Mouse (Mus musculus): ENCODE results near the gene Stxbp5. TPM values are rescaled to one million over a fixed set of nuclear protein-coding genes. Genes with fewer than 3 reads are reported as not detected.
"Not testable (repeated sequence)": the region's sequence is repeated elsewhere in the genome, so short reads cannot be mapped to it uniquely, and the experiment has no call there.

Stxbp5 gene
- total RNA-seq (2015) = 63.4 and 71.4 TPM in 2 replicates
- 39.4 and 44.3 TPM in 2 replicates for total RNA-seq (2017)

GRCm38 (mm10) chr10:9901071-9901696 lies at the start of gene Stxbp5:
Gene Stxbp5, minus strand, starts transcription at chr10:9901079.
- ATAC-seq (replicated peaks; ENCODE audit: poor library complexity) = peak; percentile 42

DNA sequence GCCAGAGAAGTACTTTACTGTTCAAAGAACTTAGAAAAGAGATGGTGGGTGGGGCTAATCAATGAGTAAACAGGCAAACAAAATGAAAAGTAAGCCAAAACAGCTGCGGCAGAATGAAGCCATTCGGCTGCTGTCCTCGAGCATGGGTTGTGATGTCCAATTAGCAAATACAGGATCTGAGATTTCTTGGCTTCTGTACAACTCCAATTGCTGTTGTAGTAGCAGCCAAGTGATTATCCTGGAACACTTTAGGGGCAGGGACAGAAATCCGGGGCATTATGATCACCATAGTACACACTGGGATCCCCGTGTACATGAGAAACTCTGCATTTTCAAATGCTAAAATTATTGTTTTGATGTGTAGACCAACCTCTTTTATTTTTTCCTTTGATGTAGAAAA lies 11.5 kb upstream of the Stxbp5 start:
- ATAC-seq (replicated peaks; ENCODE audit: poor library complexity) = no peak

DNA sequence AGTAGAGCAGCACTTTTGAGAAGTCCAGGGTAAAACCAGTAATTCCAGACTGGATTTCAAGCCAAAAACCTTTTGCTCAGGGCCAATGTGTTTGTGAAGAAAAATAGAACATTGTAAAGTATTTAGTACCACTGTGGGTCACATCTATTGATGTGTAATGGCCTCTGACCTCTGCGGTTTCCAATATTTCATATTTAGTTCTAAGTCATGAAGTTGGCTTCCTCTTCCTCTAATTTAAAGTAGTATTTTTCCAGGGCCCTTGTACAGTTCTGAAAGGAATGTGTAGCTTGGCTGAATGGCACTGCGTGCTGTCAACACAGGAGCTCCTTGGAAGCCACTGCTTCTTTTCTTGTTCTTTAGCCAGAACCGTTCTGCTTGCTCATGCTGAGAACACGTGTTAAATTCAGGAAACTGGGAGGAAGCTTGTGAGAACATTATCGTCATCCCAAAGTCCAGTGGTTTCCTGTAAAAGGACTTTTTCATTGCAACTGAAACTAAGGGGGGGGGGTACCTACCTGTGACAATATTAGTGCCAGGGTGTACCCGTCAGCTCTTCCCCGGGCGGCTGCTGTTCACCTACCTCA lies 7.1 kb upstream of the Stxbp5 start:
- ATAC-seq (replicated peaks; ENCODE audit: poor library complexity) = peak; percentile 72

GRCm38 (mm10) chr10:9907519-9907918 lies 6.6 kb upstream of the Stxbp5 start:
- ATAC-seq (replicated peaks; ENCODE audit: poor library complexity) = peak; percentile 84

- ATAC-seq (replicated peaks; ENCODE audit: poor library complexity) = no peak
Measured at GRCm38 (mm10) chr10:9906185-9906584, 5.3 kb upstream of the Stxbp5 start.

GRCm38 (mm10) chr10:9901697-9902239 lies 889 bp upstream of the Stxbp5 start:
- peak; percentile 86 for ATAC-seq (replicated peaks; ENCODE audit: poor library complexity)

DNA sequence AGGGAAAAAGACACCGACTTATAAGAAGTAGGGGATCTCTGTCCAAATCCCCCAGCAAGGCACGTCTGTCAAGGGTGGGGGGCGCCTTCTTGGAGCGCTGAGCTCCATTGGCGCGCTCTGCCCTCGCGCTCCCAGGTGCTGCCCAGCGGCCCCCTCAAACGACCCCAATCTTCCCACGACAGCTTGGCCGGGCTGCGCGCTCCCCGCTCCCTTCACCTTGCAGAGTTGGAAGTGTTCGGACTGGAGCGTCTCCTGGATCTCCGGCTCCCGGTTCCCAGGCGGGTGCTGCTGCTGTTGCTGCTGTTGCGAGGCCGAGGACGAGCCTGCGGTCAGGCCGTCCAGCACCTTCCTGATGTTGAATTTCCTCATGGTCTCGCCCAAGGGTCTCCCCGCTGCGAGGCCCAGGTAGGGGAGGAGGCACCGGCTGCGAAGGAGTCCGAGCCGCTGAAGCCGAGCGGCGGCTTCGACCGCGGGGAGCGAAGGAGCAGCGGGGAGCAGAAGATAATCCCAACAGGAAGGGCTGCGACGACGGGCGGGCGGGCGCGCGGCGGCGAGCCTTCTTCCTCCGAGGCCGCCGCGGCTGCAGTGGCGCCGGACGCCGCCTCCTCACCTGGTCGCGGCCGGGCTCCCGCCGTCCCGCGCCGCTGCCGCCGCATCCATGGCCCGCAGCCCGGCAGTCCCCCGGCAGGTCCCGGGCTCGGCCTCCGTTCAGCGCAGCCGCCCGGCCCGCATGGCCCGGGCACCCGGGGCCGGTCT lies 386 bp downstream of the Stxbp5 start:
- ATAC-seq (replicated peaks; ENCODE audit: poor library complexity) = peak; percentile 24

- 0 out of 2 replicates have a peak, but pooled peaks have one; percentile 3 for ATAC-seq (replicated peaks; ENCODE audit: poor library complexity)
Measured at GRCm38 (mm10) chr10:9899816-9900215, 1.1 kb downstream of the Stxbp5 start.

GRCm38 (mm10) chr10:9899086-9899485 lies 1.8 kb downstream of the Stxbp5 start:
- no peak for ATAC-seq (replicated peaks; ENCODE audit: poor library complexity)

DNA sequence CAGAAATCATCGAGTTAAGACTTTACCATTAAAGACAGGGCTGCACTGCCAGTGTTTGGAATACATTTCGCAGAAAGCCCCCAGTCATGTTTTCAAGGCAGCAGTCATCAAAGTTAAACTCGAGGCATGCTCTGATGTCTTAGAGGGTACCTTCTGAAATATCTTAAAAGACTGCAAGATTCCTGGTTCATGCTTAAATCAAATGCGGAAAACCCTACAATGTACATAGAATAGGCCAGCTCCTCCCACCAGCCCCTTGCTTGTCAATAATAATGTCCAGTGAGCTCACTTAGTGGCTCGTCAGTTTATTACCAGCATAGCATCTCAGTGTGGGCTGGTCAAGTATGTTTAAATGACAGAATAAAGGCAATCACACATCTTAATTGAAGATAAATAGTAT lies 3.0 kb downstream of the Stxbp5 start:
- no peak for ATAC-seq (replicated peaks; ENCODE audit: poor library complexity)

DNA sequence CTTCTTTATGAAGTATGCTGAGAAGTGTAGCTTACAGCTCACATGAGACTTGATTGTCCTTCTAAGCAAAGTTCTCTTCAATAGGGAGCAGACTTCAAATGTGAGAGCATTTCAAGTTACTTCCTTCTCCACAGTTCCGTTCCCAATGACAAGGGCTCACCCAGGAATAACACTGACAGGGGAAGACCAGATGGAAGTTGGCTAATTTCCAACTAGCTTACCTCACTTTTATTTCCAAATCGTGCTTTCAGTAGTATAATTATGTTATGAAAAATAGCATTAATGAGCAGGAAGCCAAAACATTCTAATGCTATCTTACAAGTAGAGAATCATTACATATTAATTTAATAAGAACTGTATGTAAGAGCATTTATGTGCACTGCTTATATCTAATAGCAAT lies 7.3 kb downstream of the Stxbp5 start:
- ATAC-seq (replicated peaks; ENCODE audit: poor library complexity) = no peak

GRCm38 (mm10) chr10:9889651-9890050 lies 11.2 kb downstream of the Stxbp5 start:
- peak; percentile 74 for ATAC-seq (replicated peaks; ENCODE audit: poor library complexity)

- no peak for ATAC-seq (replicated peaks; ENCODE audit: poor library complexity)
Measured at GRCm38 (mm10) chr10:9888655-9889054, 12.2 kb downstream of the Stxbp5 start.

DNA sequence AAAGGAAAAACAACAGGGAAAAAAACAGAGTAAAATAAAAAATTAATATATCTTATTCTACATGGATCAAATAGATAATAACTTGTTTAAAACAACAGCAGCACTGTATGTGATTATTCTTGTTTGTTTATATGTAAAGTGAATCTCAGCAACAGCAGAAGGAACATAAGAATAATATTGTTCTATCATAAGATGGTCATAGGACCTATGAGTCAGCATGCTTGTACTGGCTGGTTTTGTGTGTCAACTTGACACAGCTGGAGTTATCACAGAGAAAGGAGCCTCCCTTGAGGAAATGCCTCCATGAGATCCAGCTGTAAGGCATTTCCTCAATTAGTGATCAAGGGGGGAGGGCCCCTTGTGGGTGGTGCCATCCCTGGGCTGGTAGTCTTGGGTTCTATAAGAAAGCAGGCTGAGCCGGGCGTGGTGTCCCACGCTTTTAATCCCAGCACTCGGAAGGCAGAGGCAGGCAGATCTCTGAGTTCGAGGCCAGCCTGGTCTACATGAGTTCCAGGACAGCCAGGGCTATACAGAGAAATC lies 19.0 kb downstream of the Stxbp5 start:
- not testable (repeated sequence) for ATAC-seq (replicated peaks; ENCODE audit: poor library complexity)

DNA sequence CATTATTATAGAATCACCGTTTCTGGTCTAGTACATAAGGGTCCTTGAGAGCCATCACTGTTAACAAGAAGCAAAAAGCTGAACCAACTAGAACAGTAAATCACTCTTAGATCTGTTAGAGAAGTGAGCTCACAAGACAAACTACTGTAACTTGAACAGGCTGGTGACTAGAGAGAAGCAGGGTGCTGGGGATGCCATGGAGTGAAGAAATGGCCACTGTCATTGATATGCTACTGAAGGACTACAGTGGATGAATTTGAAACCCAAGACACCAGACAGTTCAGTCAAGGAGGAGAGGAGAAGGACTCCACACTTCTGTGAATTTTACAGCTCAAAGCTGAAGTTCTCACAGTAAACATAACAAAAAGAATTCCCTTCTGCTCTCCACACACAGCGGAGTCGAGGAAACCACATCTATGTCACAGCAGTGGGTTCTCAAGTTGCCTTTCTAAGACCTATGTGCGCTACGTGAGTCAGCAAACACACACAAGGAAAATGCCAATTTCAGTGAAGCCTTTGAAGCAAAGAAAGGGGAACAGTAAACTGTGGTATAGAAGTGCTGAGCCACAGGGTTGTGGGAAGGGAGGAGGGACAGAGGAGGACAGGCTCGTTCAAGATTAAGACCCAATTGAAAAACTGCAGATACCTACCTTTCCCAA lies 20.7 kb downstream of the Stxbp5 start:
- ATAC-seq (replicated peaks; ENCODE audit: poor library complexity) = peak; percentile 89

GRCm38 (mm10) chr10:9878821-9879489 lies 21.9 kb downstream of the Stxbp5 start:
- no peak for ATAC-seq (replicated peaks; ENCODE audit: poor library complexity)

GRCm38 (mm10) chr10:9875905-9876304 lies 25.0 kb downstream of the Stxbp5 start:
- ATAC-seq (replicated peaks; ENCODE audit: poor library complexity) = peak; percentile 27

DNA sequence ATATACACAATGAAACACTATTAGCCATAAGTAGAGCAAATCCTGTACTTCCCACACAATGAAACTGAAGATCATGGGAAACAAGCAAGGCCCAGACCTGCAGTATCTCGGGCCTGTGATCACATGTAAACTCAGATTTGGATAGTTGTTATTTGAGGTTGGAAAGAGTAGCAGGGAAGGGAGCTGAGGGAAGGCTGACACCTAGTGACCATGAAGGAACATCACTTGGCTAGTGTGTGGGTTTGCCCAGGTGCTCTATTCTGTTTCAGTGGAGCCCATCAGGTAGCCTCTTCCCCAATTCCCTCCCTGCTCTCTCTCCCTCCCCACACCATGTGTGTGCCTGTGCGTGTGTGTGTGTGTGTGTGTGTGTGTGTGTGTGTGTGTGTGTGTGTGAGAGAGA lies 28.7 kb downstream of the Stxbp5 start:
- ATAC-seq (replicated peaks; ENCODE audit: poor library complexity) = peak; percentile 61

- no peak for ATAC-seq (replicated peaks; ENCODE audit: poor library complexity)
Measured at GRCm38 (mm10) chr10:9866793-9867579, 33.9 kb downstream of the Stxbp5 start.

- ATAC-seq (replicated peaks; ENCODE audit: poor library complexity) = no peak
Measured at GRCm38 (mm10) chr10:9860022-9860421, 40.9 kb downstream of the Stxbp5 start.
